Mouse (Mus musculus) liver, postnatal 0 days (tissue): Measurements from ENCODE around the gene Cacnb4. TPM values are rescaled to one million over a fixed set of nuclear protein-coding genes. Genes with fewer than 3 reads are reported as not detected.

Experiments used
- ATAC-seq: fragments of 200-750 bp; cut with Nextera tagmentation; 2 replicates; pipeline ENCODE4 v1.8.0; 2017; ENCODE audit warnings: mild to moderate bottlenecking, moderate library complexity
- DNase-seq: peaks from one replicate; pipeline ENCODE4 v3.0.0-alpha.2; 2016
- H3K27ac ChIP-seq: fragments of 300-500 bp; sonication (generic); 2 replicates; pipeline ENCODE4 v1.5.1; 2014; ENCODE audit warnings: antibody characterized with exemption, moderate library complexity, mild to moderate bottlenecking, low read depth
- H3K27me3 ChIP-seq: fragments of 300-500 bp; sonication (generic); 2 replicates; pipeline ENCODE4 v1.6.1; 2014; ENCODE audit warnings: low read length, control low read depth, mixed read lengths; ENCODE audit not compliant: insufficient read depth
- H3K36me3 ChIP-seq: fragments of 300-500 bp; sonication (generic); replicated peaks from 2 replicates; pipeline ENCODE4 v1.6.1; 2014; ENCODE audit warnings: mild to moderate bottlenecking, control low read depth, low read length, moderate library complexity, mixed read lengths; ENCODE audit not compliant: insufficient read depth
- H3K4me1 ChIP-seq: fragments of 300-500 bp; sonication (generic); 2 replicates; pipeline ENCODE4 v1.6.1; 2014; ENCODE audit warnings: antibody characterized with exemption, mild to moderate bottlenecking, control low read depth; ENCODE audit not compliant: insufficient read depth
- H3K4me2 ChIP-seq: fragments of 300-500 bp; sonication (generic); 2 replicates; pipeline ENCODE4 v1.6.1; 2014; ENCODE audit warnings: low read depth, mild to moderate bottlenecking, low read length, moderate library complexity, mixed read lengths
- H3K4me3 ChIP-seq: fragments of 300-500 bp; sonication (generic); 2 replicates; pipeline ENCODE4 v1.5.1; 2014; ENCODE audit warnings: low read depth, low read length
- H3K9ac ChIP-seq: fragments of 300-500 bp; sonication (generic); replicated peaks from 2 replicates; pipeline ENCODE4 v1.6.1; 2014; ENCODE audit warnings: mild to moderate bottlenecking, moderate library complexity
- H3K9me3 ChIP-seq: fragments of 300-500 bp; sonication (generic); 2 replicates; pipeline ENCODE4 v1.6.1; 2016; ENCODE audit warnings: mild to moderate bottlenecking, control low read depth, low read length, mixed read lengths
- CTCF ChIP-seq: sonication (generic); IDR thresholded peaks from 2 replicates; pipeline ENCODE4 v1.5.1; 2016; ENCODE audit warnings: antibody characterized with exemption, low read depth
- EP300 ChIP-seq: IDR thresholded peaks from 2 replicates; pipeline ENCODE4 v1.6.1; 2016; ENCODE audit warnings: antibody characterized with exemption, low read depth, mild to moderate bottlenecking
- WGBS: fragments of 180-500 bp; shearing (Covaris S2); extraction: QIAGEN DNeasy Blood & Tissue Kit; methylation state at CpG from one replicate; pipeline ENCODE4 v1.1.7; 2014; ENCODE audit not compliant: insufficient replicate concordance; 5-methylcytosine and 5-hydroxymethylcytosine counted together
- polyA plus RNA-seq: library from polyadenylated mRNA; unstranded; fragments of >200 nt; fragmentation: Nextera tagmentation; extraction: Ambion mirVana; gene quantifications from 2 replicates; pipeline ENCODE4 v1.2.1, GENCODE M21; 2015

Gene Cacnb4
- polyA plus RNA-seq, 1 experiment from 2014 or later = 0.27 TPM

GRCm38 (mm10) chr2:52625731-52626130 lies 50.9 kb downstream of the Cacnb4 start:
- TF ChIP-seq CTCF = no peak
- TF ChIP-seq EP300 = no peak
- DNase-seq (no peak), ATAC-seq (no peak)
- Histone ChIP-seq H3K4me1 (no peaks in the 10 kb centered on the region), H3K27me3 (no peaks in the 10 kb centered on the region), H3K9me3 (no peaks in the 10 kb centered on the region), H3K27ac (no peak overlapping the region), H3K4me3 (no peak overlapping the region), H3K4me2 (no peak overlapping the region), H3K36me3 (no peaks in the 10 kb centered on the region), H3K9ac (no peak overlapping the region)
- WGBS = 82% methylated on average over 6 of the region's 6 CpGs

- Histone ChIP-seq H3K9ac (no peak overlapping the region), H3K9me3 (no peaks in the 10 kb centered on the region), H3K4me1 (peaks cover under 1% of the 10 kb centered on the region; the same call in 1 of the 2 replicates), H3K36me3 (no peaks in the 10 kb centered on the region), H3K27ac (no peak overlapping the region), H3K27me3 (no peaks in the 10 kb centered on the region), H3K4me3 (no peak overlapping the region), H3K4me2 (no peak overlapping the region)
- TF ChIP-seq EP300 (no peak), CTCF (no peak)
- DNase-seq = no peak
- no peak for ATAC-seq
- 65% methylated on average over 7 of the region's 7 CpGs for WGBS
Observed at GRCm38 (mm10) chr2:52623921-52624404, 52.7 kb downstream of the Cacnb4 start.

GRCm38 (mm10) chr2:52623461-52623860 lies 53.2 kb downstream of the Cacnb4 start:
- 62% methylated on average over 4 of the region's 4 CpGs for WGBS
- Histone ChIP-seq H3K27me3 (no peaks in the 10 kb centered on the region), H3K9me3 (no peaks in the 10 kb centered on the region), H3K27ac (no peak overlapping the region), H3K4me2 (no peak overlapping the region), H3K36me3 (no peaks in the 10 kb centered on the region), H3K9ac (no peak overlapping the region), H3K4me3 (no peak overlapping the region), H3K4me1 (peaks cover 2% of the 10 kb centered on the region; the same call in 1 of the 2 replicates)
- ATAC-seq (no peak), DNase-seq (no peak)
- no peak for TF ChIP-seq CTCF
- TF ChIP-seq EP300 = no peak

- no peak for DNase-seq
- no peak for ATAC-seq
- no peaks in the 10 kb centered on the region for H3K9me3 ChIP-seq
- H3K4me1 ChIP-seq = peaks cover 2% of the 10 kb centered on the region; the same call in 1 of the 2 replicates
- no peaks in the 10 kb centered on the region for H3K36me3 ChIP-seq
- no peaks in the 10 kb centered on the region for H3K27me3 ChIP-seq
- TF ChIP-seq EP300 (no peak), CTCF (peak; percentile 50)
- no peak overlapping the region for H3K4me2 ChIP-seq
- no peak overlapping the region for H3K4me3 ChIP-seq
- 65% methylated on average over 2 of the region's 2 CpGs for WGBS
- no peak overlapping the region for H3K9ac ChIP-seq
- H3K27ac ChIP-seq = no peak overlapping the region
Observed at GRCm38 (mm10) chr2:52622616-52623015, 54.0 kb downstream of the Cacnb4 start.

- 45% methylated on average over 17 of the region's 17 CpGs for WGBS
- ATAC-seq = peak; percentile 82
Observed at GRCm38 (mm10) chr2:52619406-52619974, 57.1 kb downstream of the Cacnb4 start.

GRCm38 (mm10) chr2:52618804-52619203 lies 57.8 kb downstream of the Cacnb4 start:
- no peak for TF ChIP-seq CTCF
- no peaks in the 10 kb centered on the region for H3K27me3 ChIP-seq
- peak overlapping the region; percentile 33; the same call in 1 of the 2 replicates for H3K4me3 ChIP-seq
- WGBS = 20% methylated on average over 2 of the region's 2 CpGs
- peaks cover 7% of the 10 kb centered on the region for H3K4me1 ChIP-seq
- H3K27ac ChIP-seq = no peak overlapping the region
- H3K4me2 ChIP-seq = peak overlapping the region; percentile 70
- no peaks in the 10 kb centered on the region for H3K9me3 ChIP-seq
- peak overlapping the region; percentile 48; the same call in 1 of the 2 replicates for H3K9ac ChIP-seq
- DNase-seq (no peak), ATAC-seq (peak; percentile 41; the same call in 1 of the 2 replicates)
- H3K36me3 ChIP-seq = no peaks in the 10 kb centered on the region

More at GRCm38 (mm10) chr2:52619406-52619974, 57.1 kb downstream of the Cacnb4 start:
- Histone ChIP-seq H3K27ac (no peak overlapping the region), H3K4me3 (peak overlapping the region; percentile 33), H3K9ac (no peak overlapping the region), H3K36me3 (no peaks in the 10 kb centered on the region), H3K4me1 (peaks cover 2% of the 10 kb centered on the region), H3K27me3 (no peaks in the 10 kb centered on the region), H3K9me3 (no peaks in the 10 kb centered on the region), H3K4me2 (peak overlapping the region; percentile 70)
- TF ChIP-seq EP300 = no peak
- TF ChIP-seq CTCF = no peak
- DNase-seq = peak; percentile 26
